Mouse (Mus musculus) CD4-positive, CD25-positive, alpha-beta regulatory T cell, adult 2 months (primary cell): ENCODE results near the gene Ifnl3.
"Not testable (repeated sequence)": the region's sequence is repeated elsewhere in the genome, so short reads cannot be mapped to it uniquely, and the experiment has no call there.

Experiments
- DNase-seq: peaks from one replicate; pipeline ENCODE4 v3.0.0-alpha.2; 2012; ENCODE audit warnings: low read depth, low spot score

Ifnl3 gene

DNA sequence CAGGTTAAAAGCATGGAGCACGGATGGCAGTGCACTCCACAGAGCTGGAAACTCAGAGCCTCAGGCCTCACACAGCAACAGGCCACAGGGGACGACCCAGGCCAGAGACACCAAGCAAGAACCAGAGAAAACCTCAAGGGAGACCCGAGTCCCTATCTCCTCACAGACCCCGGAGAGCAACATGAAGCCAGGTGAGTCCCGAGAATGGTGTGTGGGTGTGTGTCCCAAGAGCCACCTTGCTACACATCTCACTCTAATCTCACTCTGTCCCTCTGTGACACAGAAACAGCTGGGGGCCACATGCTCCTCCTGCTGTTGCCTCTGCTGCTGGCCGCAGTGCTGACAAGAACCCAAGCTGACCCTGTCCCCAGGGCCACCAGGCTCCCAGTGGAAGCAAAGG lies at the start of gene Ifnl3:
Gene Ifnl3, plus strand, starts transcription at position 301 of the 400 bp plus-strand sequence.
- not testable (repeated sequence) for DNase-seq

DNA sequence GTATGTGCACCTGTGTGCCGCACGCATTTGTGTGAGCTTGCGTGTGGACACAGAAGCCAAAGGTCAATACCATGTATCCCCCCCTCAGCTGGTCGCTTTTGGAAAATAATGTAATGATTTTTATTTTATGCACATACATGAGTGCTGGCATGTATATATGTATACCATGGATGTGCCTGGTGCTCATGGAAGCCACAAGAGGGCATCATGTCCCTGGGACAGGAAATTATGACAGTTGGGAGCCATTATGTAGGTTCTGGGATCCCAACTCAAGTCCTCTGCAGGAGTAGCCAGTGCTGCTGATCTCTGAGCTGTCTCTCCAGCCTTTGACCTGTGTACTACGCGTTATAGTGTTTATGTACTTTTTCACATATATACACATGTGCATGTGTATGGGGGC lies 46.4 kb upstream of the Ifnl3 start:
- DNase-seq = no peak

DNA sequence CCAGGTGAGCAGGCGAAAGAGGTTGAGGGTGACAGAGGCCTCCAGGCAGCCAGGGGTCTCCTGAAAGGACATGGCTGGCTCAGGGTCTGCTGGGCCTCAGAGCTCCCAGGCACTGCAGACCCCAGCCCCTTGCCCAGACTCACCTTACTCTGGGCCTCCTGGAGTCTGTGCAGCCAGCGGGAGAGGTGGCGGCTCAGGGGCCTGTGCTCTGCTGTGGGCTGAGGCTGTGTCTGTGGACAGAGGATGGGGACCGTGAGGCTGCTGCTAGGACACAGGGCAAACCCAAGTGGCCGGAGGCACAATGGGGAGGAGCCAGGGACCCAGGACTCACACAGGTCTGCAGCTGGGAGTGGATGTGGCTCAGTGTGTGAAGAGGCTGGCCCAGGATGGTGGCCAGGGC lies 45.3 kb upstream of the Ifnl3 start:
- DNase-seq = no peak

DNA sequence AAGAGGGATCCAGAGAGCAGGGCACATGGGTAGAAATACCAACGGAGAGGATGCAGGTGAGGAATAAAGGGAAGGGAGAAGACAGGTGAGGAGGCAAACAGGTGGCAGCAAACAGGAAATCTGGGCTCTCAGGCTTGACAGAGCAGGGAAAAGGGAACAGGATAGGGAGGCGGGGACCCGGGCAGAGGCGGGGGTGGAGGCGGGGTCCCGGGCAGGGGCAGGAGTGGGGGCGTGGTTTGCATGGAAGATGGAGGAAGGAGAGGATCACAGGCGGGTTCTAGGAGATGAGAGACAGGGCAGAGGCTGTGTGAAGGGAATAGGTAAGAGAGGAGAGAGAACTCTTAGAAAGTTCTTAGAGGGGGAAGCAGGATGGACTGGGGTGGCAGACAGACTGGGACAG lies 43.8 kb upstream of the Ifnl3 start:
- no peak for DNase-seq

DNA sequence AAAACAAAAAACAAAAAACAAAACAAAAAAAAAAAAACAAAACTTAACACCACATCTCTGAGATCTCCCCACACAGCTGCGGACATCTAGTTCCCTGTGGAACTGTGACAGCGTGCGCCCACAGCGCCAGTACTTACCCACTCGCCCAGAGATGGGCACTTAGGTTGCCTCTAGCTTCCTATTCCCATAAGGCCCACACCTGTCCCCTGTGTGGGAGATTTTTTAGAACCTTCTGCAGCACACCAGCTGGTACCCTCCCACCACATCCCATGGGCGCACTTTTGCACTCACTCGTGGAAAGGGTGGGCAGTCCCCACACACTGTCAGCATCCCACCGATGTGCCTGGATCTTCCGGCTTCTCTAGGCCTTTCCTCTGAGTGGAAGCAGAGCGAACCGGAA lies 39.8 kb upstream of the Ifnl3 start:
- no peak for DNase-seq

DNA sequence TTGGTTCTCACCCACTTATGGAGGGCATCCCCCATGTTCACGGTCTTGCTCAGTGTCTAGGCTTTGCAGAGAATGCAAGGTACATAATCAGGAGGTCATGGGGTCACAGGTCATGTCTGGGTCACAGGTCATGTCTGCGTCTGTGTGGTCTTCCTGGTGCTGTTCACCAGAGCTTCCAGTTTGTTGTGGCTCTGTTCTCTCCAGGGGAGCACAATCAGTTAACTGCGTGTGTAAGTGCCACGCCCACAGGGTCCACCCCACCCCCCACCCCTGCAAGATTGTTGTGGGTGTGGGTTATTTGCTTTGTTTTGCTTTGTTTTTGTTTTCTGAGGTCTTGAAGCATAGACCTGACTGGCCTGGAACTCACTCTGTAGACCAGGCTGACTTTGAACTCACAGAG lies 38.4 kb upstream of the Ifnl3 start:
- DNase-seq = no peak

DNA sequence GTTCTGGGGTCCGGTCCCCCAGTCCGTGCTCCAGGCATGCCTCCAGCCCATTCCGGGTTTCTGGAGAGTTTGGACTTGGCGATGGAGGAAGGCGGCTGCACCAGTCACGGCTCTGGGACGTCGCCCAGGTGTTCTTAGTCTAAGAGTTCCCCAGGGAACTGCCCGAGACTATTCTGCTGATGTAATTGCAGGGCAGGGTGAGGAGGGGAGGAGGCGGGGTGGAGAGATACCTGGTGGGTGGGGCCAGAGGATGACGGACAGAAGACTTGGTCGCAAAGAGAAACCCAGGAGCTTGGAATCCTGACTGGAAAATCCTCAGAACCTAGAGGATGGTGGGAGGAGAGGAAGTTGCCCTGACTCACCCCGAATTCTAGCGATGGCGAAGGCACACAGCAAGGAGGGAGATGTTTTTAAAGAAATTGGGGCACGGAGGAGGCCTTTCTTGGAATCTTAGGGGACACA lies 34.6 kb upstream of the Ifnl3 start:
- peak; percentile 11 for DNase-seq

DNA sequence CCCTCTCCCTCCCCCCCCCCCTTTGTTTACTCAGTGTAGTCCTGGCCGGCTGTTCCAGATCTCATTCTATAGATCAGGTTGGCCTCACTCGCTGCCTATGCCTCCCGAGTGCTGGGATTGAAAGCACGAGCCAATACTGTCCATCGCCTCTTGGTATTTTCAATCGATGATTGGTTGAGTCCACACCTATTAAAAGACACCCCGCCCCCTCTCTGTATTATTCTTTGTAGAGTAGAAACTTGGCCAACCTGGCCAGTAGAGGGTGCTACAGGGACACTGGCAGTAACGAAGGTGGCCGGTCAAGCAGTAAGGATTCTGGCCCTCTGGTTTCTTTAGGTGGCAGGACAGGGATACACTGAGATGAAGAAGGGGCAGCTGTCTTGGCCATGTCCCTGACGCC lies 32.2 kb upstream of the Ifnl3 start:
- DNase-seq = peak; percentile 74

DNA sequence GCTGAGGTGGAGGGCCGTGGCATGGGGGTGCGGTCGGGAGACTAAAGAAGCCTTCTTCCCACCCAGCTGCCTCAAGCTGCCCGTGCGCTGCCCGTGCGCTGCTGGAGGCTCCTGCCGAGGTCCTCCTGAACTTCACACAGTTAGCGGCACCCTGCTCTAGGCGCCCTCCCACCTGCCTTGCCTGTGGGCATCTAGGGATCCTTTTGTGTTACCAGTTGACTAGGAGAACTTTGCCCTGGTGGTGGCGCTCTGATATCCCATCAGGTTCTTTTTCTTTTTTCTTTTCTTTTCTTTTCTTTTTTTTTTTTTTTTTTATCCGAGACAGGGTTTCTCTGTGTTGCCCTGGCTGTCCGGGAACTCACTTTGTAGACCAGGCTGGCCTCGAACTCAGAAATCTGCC lies 31.7 kb upstream of the Ifnl3 start:
- peak; percentile 19 for DNase-seq

DNA sequence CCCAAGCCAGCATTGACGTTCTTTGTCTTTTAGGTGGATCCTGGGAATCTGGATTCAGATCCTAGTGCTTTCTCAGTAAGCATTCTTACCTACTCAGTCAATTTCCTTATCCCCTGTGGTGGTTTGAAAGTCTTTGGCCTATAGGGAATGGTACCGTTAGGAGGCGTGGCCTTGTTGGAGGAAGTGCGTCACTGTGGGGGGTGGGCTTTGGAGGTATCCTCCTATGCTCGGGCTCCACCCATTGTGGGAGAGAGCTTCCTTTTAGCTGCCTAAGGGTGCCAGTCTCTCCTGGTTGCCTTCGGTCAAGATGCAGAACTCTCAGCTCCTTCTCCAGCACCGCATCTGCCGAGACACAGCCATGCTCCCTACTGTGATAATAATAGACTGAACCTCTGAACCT lies 30.3 kb upstream of the Ifnl3 start:
- DNase-seq = no peak

DNA sequence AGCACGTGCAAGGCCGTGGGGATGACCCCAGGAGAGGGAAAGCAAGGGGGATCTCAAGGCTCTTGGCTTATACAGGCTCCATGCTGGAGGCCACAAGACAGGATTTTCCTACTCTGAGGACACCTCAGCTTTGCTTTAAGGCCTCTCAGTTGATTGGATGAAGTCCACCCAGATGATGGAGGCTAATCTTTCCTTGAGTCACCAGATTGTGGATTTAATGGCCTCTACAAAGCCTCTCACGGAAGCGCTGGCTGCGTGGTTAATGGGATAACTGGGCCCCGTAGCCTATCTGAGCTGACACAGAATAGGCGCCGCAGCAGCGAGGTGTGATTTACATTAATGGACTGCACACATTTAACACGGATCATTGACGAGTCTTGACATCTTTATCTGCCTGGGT lies 27.2 kb upstream of the Ifnl3 start:
- DNase-seq = no peak

DNA sequence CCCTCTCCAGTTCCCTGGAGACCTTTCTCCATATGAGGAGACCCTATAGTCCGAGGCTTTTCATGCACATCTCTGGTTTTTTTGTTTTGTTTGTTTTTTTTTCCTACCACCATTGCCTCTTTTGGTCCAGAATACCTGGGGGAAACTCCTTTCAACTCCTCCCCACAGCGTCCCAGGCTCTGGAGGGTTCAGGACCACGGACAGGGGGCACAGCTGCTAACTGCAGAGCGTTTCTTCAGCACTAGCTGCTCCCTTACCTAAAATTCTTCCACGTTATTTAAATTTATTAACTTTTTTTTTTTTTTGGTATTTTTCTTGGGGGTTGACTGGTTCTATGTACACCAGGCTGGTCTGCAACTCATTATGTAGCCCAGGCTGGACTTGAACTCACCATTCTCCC lies 17.1 kb upstream of the Ifnl3 start:
- peak; percentile 11 for DNase-seq

DNA sequence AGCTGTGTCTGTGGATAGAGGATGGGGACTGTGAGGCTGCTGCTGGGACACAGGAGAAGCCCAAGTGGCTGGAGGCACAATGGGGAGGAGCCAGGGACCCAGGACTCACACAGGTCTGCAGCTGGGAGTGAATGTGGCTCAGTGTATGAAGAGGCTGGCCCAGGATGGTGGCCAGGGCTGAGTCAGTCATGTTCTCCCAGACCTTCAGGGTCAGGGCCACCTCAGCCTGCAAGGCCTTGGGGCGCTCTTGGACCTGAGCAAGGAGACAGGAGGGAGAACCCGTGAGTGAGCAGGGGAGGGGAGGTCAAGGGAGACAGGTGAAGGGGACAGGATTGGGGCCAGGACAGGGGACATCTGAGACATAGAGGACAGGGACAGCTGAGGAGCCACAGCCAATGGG lies 13.5 kb upstream of the Ifnl3 start:
- not testable (repeated sequence) for DNase-seq

DNA sequence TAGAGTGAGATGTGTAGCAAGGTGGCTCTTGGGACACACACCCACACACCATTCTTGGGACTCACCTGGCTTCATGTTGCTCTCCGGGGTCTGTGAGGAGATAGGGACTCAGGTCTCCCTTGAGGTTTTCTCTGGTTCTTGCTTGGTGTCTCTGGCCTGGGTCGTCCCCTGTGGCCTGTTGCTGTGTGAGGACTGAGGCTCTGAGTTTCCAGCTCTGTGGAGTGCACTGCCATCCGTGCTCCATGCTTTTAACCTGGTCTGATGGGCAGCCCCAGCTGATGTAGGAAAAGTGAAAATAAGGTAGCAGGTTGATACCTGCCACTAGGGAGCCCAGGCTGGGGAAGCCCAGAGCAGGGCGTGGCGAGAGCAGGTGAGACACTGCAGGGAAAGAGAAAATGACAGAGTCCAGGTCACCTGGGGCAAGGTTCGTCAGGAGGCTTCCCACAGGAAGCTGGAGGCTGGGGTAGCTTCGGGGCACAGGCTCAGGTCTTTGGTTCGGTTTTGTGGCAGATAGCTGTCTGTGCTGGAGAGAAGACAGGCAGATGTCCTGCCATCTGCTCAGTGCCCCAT lies 12.1 kb upstream of the Ifnl3 start, which contains the start of gene Ifnl2:
Gene Ifnl2, minus strand, starts transcription at position 51 of the 570 bp plus-strand sequence.
- not testable (repeated sequence) for DNase-seq

DNA sequence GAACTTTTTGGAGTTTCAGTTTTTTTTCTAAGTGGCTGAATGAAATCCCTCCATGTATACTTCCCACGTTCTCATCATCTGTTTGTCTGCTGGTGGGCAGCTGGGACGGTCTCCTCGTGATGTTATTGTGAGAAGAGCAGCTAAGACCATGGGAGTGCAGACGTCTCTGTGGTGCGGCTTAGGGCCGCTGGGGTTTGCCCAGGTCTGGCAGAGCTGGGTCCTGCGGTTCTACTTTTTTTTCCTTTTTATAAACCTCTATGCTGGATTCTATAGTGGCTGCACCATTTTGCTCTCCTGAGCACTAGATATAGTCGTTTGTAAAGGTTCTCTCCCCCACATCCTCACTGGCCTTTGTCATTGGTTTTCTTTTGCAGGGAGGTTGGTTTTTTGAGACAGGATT lies 11.2 kb upstream of the Ifnl3 start:
- DNase-seq = no peak

DNA sequence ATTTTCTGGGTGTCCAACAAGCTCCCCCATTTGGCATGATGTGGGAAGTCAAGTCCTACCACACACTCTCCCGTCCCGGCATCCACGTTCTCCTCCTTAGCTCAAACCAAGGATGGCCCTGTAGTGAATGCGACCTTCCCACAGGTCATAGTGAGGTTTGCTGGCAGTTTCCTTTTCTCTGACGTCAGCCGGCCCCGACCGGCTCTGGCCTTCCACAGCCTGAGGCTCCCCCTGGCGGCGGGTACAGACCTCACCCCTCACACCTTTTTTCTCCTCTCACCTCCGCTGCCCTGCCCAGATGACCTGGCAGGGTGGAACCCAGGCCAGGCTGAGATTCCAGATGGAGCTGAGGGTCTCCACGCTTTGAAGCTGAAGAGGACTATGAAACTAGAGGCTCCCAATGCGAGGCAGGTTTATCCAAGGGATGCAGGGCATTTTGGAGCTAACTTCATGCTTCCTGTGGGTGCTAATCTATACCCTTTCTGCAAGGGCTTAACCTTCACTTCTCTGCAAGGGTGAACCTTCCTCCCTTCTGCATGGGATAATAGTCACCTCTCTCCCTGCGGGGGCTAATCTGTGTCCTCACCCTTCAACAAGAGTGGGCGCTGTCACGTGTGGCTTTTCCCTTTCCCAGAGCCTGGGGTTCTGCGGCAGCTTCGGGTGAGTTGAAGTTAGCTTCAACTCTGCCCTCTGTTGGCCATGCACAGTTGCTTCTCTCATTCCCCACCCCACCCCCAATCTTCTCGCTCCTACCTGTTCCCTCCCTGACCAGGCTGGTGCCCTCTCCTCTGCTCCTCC lies 5.5 kb downstream of the Ifnl3 start:
- peak; percentile 92 for DNase-seq

DNA sequence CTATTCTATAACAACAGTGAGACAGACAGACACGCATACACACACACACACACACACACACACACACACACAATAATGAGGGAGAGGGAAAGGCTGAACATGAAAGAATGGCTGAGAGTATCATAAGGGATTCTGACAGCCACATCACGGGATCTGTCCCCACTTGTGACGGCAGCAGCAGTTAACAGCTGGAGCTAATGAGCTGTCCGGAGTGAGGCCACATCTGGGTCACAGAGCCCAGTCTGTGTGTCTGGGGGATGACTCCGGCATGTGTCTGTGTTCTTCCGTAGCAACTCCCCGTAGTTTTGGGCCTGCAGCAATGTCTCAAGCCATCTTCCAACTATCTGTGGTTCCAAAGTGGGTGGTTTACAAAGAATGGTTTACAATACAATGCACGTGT lies 9.4 kb downstream of the Ifnl3 start:
- no peak for DNase-seq

DNA sequence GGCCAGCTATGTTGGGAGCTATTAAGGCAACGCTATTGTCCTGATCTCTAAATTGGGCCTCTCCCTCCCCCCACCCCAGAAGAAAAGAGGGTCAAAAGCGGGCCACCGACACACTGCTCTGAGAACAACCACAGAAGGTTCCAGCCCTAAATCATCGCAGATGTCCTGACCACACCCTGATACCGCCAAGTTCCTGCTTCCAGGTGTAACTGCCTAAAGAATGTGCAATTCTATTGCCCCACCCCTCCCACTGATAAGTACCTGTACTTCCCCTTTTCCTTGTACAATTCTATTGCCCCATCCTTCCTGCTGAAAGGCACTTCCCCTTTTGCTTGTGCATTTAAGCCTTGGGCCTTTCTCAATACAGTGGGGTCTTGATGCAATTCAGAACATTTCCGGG lies 16.2 kb downstream of the Ifnl3 start:
- not testable (repeated sequence) for DNase-seq

DNA sequence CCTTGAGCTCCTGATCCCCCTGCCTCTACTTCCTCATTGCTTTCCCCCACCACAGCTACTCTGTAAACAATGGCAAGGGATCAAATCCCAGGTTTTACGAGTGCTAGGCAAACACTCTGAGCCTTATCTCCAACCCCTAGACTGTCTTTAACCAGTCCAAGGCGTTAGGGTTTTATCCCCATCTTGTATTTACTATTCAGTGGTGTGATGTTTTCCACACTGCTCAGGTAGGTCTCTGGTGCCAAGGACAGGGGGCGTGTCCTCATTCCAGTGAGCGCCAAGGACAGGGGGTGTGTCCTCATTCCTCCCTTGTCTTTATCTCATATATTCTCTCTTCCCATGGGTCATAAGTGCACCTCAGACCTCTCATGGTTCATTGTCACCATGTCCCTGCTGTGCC lies 17.9 kb downstream of the Ifnl3 start, which contains the start of gene Sycn:
Gene Sycn, plus strand, starts transcription at position 360 of the 400 bp plus-strand sequence.
- no peak for DNase-seq

DNA sequence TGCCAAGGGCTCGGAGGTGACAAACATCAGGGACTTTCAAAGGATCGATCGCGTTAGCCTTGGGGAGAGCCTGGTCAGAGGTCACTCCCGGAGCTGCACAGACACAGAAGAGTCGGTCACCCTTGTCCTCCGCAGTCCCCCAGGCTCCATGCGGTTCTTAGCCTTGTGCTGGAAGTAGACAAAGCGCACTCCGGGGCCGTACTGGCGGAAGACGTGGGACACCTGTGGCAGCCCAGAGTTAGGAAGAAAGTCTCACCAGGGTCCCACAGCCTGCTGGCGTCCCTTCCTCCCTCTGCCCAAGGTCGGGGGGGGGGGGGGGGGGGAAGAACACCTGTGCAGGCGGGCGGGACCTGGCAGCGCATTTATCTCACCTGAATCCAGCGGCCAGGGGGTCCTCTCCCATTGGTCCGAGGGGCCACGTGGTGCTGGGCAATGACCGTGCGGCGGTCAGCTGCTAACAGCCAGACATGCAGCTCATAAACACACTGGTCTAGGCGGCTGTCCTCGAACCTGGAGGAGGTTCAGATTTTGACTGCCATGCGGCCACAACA lies 21.5 kb downstream of the Ifnl3 start:
- DNase-seq = no peak

DNA sequence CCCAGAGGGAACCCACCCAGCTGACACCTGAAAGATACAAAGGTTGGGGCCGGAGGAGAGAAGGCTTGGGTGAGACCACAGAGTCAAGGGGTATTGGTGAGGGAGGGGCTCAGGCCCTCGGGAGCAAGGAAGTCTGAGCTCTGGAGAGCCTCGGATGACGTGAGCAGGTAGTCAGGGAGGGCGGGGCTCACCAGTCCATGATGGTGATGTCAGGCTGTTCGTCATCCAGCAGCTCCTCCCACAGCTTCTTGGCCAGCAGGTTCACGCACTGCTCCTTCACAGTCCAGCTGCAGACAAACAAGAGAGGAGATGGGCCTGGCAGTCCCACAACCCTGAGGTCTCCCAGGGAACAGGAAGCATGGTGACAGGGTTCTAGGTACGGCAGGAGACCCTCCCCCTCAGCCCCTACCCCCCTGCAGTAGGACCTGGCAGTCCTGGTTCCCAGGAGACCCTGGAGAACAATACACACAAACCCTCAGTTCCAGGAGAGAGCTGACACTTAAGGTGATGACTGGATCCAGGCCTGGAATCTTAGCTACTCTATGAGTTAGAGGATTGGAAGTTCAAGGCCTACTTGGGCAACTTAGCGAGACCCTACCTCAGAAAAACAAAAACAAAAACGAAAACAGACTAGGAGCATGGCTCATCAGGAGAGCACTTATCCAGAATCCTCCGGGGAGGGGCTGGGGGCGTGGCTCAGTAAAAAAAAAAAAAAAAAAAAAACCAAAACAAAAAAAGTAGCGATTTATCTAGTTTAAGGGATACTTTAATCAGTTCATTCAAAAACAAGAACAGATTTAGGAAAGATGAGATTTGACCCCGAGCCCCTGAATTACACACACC lies 22.6 kb downstream of the Ifnl3 start:
- no peak for DNase-seq

DNA sequence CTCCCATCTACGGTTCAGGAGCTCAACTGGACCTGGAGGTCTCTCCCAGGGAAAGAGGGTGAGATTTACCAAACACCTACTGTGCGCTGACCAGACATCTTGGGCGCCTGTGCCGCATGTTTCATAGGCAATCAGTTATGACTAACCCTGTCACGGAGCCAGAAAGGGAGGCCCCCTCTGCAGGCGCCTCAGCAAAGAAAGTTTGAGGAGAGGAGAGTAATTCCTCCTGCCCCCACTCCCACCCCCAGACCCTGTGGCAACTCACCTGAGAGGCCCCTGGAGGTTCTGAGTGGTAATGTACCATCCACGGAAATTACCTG lies 23.2 kb downstream of the Ifnl3 start:
- DNase-seq = no peak
